Mouse (Mus musculus): Measurements from ENCODE around the gene Slc38a2. TPM values are rescaled to one million over a fixed set of nuclear protein-coding genes. Genes with fewer than 3 reads are reported as not detected.
A peak's percentile ranks its signal among the peaks of the same experiment; 100 is the strongest.

Gene Slc38a2
- 116 and 117 TPM in 2 replicates for polyA plus RNA-seq (2015; fragmentation: Nextera tagmentation; extraction: Ambion mirVana)

- Histone ChIP-seq H3K9ac (peak within 1 kb of the TSS; percentile 98), H3K27ac (peak within 1 kb of the TSS; percentile 99), H3K4me2 (peak within 1 kb of the TSS; percentile 76), H3K9me3 (no peaks in the 10 kb centered on the region), H3K36me3 (peaks cover 22% of the 10 kb centered on the region), H3K27me3 (no peaks in the 10 kb centered on the region), H3K4me1 (peaks cover 36% of the 10 kb centered on the region), H3K4me3 (peak within 1 kb of the TSS; percentile 81)
- peak; percentile 87 for ATAC-seq (ENCODE audit: insufficient number of reproducible peaks, low FRiP score, low TSS enrichment, low read depth)
- WGBS, result 0% methylated on average over 76 of the region's 76 CpGs
Observed at GRCm38 (mm10) chr15:96699521-96700511, at the start of gene Slc38a2. Slc38a2 (minus strand) TSS chr15:96699730.

- WGBS, result 63% methylated on average over 10 of the region's 10 CpGs
- Histone ChIP-seq H3K9me3 (no peaks in the 10 kb centered on the region), H3K36me3 (no peaks in the 10 kb centered on the region), H3K4me2 (no peak overlapping the region), H3K27me3 (no peaks in the 10 kb centered on the region), H3K4me3 (no peak overlapping the region), H3K9ac (no peak overlapping the region), H3K4me1 (peaks cover 2% of the 10 kb centered on the region; the same call in 1 of the 2 replicates), H3K27ac (no peak overlapping the region)
- no peak for ATAC-seq (ENCODE audit: insufficient number of reproducible peaks, low FRiP score, low TSS enrichment, low read depth)
Observed at GRCm38 (mm10) chr15:96749101-96749500, 49.6 kb upstream of the Slc38a2 start.

DNA sequence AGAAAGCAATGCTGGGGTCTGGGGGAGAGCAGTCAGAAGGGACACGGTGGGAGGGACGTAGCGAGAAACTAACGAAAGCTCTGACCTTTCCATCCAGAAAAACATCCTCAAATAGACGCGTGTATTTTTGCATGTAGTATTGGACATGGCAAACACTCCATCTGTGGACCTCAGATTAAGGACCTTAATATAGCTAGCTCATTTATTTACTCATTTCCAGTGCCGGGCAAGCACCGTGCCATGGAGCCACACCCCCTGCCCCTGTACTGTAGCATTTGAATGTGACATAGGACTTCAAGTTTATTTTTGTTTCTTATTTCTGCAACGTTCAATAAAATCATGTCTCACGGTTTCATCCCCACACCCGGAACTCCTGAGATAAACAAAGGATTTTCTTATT is 48.0 kb upstream of the Slc38a2 start:
- no peak for ATAC-seq (ENCODE audit: insufficient number of reproducible peaks, low FRiP score, low TSS enrichment, low read depth)
- Histone ChIP-seq H3K4me2 (no peak overlapping the region), H3K27ac (no peak overlapping the region), H3K9ac (no peak overlapping the region), H3K4me3 (no peak overlapping the region), H3K27me3 (no peaks in the 10 kb centered on the region), H3K36me3 (no peaks in the 10 kb centered on the region), H3K9me3 (no peaks in the 10 kb centered on the region), H3K4me1 (peaks cover 12% of the 10 kb centered on the region; the same call in 1 of the 2 replicates)
- 87% methylated on average over 11 of the region's 11 CpGs for WGBS

DNA sequence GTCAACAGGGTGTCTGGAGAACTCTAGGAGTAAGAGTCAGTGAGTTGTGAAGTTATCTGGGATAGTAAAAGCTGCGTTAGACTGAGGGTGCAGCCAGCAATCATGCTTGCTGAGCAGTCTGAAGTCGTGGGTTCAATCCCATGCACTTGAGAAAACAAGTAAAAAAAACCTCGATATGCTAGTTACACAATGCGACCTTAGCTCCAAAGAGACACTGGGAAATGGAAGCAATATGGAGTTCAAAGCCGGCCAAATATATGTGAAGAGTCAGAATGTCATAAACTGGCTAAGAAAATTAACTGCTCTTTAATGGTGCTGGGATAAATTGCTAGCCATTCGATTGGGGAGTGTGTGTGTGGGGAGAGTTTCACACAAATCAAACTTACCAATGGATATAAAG is 47.5 kb upstream of the Slc38a2 start:
- 83% methylated on average over 6 of the region's 6 CpGs for WGBS
- Histone ChIP-seq H3K36me3 (no peaks in the 10 kb centered on the region), H3K4me2 (no peak overlapping the region)

DNA sequence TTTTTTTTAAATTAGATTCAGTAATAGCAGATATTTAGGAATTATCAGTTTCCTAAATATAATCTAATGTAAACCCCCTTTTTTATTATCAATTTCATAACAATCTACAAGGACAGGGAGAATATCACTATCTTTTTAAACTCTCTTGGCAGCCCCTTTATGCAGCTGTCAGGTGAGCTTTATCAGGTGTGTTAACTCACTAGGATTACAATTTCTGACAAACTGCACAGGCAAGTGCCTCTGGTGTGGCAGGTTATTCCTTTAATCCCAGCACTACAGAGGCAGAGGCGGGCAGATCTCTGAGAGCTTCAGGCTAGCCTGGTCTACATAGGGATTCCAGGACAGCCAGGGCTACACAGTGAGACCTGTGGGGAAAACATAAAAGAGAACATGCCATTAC is 45.8 kb upstream of the Slc38a2 start:
- Histone ChIP-seq H3K36me3 (no peaks in the 10 kb centered on the region), H3K4me3 (no peak overlapping the region), H3K4me1 (peaks cover 12% of the 10 kb centered on the region; the same call in 1 of the 2 replicates), H3K27me3 (no peaks in the 10 kb centered on the region), H3K27ac (no peak overlapping the region), H3K9me3 (no peaks in the 10 kb centered on the region), H3K9ac (no peak overlapping the region), H3K4me2 (no peak overlapping the region)
- ATAC-seq (ENCODE audit: insufficient number of reproducible peaks, low FRiP score, low TSS enrichment, low read depth), result no peak
- WGBS, result 97% methylated on average over 1 of the region's 1 CpGs

More for the DNA sequence above, 47.5 kb upstream of the Slc38a2 start:
- Histone ChIP-seq H3K4me1 (peaks cover 12% of the 10 kb centered on the region; the same call in 1 of the 2 replicates), H3K27me3 (no peaks in the 10 kb centered on the region), H3K9me3 (no peaks in the 10 kb centered on the region), H3K27ac (no peak overlapping the region), H3K4me3 (no peak overlapping the region), H3K9ac (no peak overlapping the region)
- no peak for ATAC-seq (ENCODE audit: insufficient number of reproducible peaks, low FRiP score, low TSS enrichment, low read depth)

- no peak overlapping the region for H3K9ac ChIP-seq
- no peaks in the 10 kb centered on the region for H3K27me3 ChIP-seq
- 91% methylated on average over 5 of the region's 5 CpGs for WGBS
- ATAC-seq (ENCODE audit: insufficient number of reproducible peaks, low FRiP score, low TSS enrichment, low read depth), result no peak
- peaks cover 12% of the 10 kb centered on the region; the same call in 1 of the 2 replicates for H3K4me1 ChIP-seq
- H3K4me3 ChIP-seq, result no peak overlapping the region
- no peaks in the 10 kb centered on the region for H3K36me3 ChIP-seq
- no peaks in the 10 kb centered on the region for H3K9me3 ChIP-seq
- no peak overlapping the region for H3K4me2 ChIP-seq
- no peak overlapping the region for H3K27ac ChIP-seq
Observed at GRCm38 (mm10) chr15:96744882-96745296, 45.4 kb upstream of the Slc38a2 start.

GRCm38 (mm10) chr15:96744153-96744881 is 44.8 kb upstream of the Slc38a2 start:
- H3K36me3 ChIP-seq, result no peaks in the 10 kb centered on the region
- H3K9me3 ChIP-seq, result no peaks in the 10 kb centered on the region
- H3K4me3 ChIP-seq, result no peak overlapping the region
- H3K27ac ChIP-seq, result peak overlapping the region; percentile 59; the same call in 1 of the 2 replicates
- no peak overlapping the region for H3K9ac ChIP-seq
- WGBS, result 61% methylated on average over 18 of the region's 18 CpGs
- H3K4me1 ChIP-seq, result peaks cover 12% of the 10 kb centered on the region; the same call in 1 of the 2 replicates
- H3K4me2 ChIP-seq, result no peak overlapping the region
- ATAC-seq (ENCODE audit: insufficient number of reproducible peaks, low FRiP score, low TSS enrichment, low read depth), result no peak
- H3K27me3 ChIP-seq, result no peaks in the 10 kb centered on the region

DNA sequence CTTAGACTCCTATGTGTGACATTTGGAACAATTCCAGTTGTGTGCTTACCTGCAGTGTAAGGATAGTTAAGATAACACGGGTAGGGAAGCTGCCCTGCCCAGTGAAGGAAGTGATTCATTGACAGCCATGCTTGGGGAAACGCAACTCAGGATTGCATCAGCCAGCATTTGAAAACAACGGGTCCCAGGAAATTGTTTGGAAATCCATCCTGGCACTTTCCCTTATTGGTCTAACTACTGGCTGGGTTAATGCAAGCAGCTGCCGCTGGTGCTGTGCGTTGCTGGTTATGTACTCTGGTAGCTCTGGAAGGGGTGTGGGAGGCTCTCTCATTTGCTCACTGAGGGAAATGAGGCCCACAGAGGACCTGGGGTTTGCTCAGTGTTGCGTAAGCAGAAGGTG is 43.7 kb upstream of the Slc38a2 start:
- H3K4me2 ChIP-seq, result no peak overlapping the region
- peak overlapping the region; percentile 59; the same call in 1 of the 2 replicates for H3K27ac ChIP-seq
- no peaks in the 10 kb centered on the region for H3K36me3 ChIP-seq
- H3K9me3 ChIP-seq, result no peaks in the 10 kb centered on the region
- H3K27me3 ChIP-seq, result no peaks in the 10 kb centered on the region
- ATAC-seq (ENCODE audit: insufficient number of reproducible peaks, low FRiP score, low TSS enrichment, low read depth), result no peak
- H3K4me3 ChIP-seq, result no peak overlapping the region
- H3K4me1 ChIP-seq, result peaks cover 12% of the 10 kb centered on the region; the same call in 1 of the 2 replicates
- no peak overlapping the region for H3K9ac ChIP-seq
- WGBS, result 62% methylated on average over 6 of the region's 6 CpGs

DNA sequence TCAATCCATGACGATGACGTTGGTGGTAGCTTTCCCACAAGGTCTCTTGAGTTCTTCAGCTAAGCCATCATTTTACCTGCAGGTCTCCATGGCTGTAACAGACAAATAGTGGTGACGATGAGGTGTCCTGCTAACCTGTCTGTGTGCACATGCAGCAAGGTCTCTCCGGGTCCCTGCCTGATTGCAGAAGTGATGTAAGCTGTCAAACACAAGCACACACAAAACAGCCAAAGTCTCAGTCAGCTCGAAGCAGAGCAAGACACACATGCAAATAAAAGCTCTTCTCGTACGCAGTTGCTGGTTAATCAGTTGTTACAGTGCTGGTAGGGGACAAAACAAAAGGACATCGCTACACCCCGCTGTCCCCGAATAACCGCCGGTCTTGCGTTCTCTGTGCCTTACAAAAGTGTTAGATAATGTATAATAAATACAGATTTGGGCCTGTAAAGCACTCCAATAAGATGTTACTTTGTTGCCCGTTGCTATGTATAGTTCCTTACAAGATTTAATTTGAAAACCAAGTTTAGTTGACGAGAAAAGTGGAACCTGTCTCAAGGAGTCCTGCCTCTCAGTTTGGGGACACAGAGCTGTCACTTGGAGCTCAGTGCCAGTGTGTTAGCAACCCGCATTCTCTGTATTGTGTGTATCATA is 43.2 kb upstream of the Slc38a2 start:
- WGBS, result 89% methylated on average over 16 of the region's 16 CpGs
- no peak for ATAC-seq (ENCODE audit: insufficient number of reproducible peaks, low FRiP score, low TSS enrichment, low read depth)
- no peak overlapping the region for H3K9ac ChIP-seq
- no peaks in the 10 kb centered on the region for H3K9me3 ChIP-seq
- no peak overlapping the region for H3K4me3 ChIP-seq
- no peaks in the 10 kb centered on the region for H3K27me3 ChIP-seq
- H3K36me3 ChIP-seq, result no peaks in the 10 kb centered on the region
- H3K4me2 ChIP-seq, result no peak overlapping the region
- 0 out of 2 replicates have a peak overlapping the region, but pooled peaks have one; percentile 59 for H3K27ac ChIP-seq
- H3K4me1 ChIP-seq, result peaks cover 12% of the 10 kb centered on the region; the same call in 1 of the 2 replicates

- peaks cover 12% of the 10 kb centered on the region; the same call in 1 of the 2 replicates for H3K4me1 ChIP-seq
Observed at GRCm38 (mm10) chr15:96740865-96741561, 41.5 kb upstream of the Slc38a2 start.

DNA sequence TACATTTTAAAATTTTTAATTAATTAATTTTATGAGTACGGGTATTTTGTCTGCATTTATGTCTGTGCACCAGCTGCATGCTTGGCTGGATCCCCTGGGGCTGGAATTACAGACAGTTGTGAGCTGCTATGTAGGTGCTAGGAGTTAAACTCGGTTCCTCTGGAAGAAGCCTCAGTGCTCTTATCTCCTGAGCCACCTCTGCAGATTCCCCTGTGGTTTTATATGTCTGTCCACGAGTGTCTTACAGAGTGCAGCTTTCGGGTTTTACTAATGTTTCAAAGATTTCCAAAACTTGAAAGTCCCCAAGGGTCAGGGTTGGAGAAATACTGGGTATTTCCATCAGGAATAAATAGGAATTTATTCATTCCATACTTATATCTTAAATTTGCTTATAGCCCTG is 40.6 kb upstream of the Slc38a2 start:
- Histone ChIP-seq H3K4me3 (no peak overlapping the region), H3K36me3 (no peaks in the 10 kb centered on the region), H3K9me3 (no peaks in the 10 kb centered on the region), H3K4me1 (peaks cover 12% of the 10 kb centered on the region; the same call in 1 of the 2 replicates), H3K9ac (no peak overlapping the region), H3K27me3 (no peaks in the 10 kb centered on the region), H3K4me2 (no peak overlapping the region), H3K27ac (no peak overlapping the region)
- ATAC-seq (ENCODE audit: insufficient number of reproducible peaks, low FRiP score, low TSS enrichment, low read depth), result no peak
- WGBS, result 55% methylated on average over 4 of the region's 4 CpGs

More at GRCm38 (mm10) chr15:96740865-96741561, 41.5 kb upstream of the Slc38a2 start:
- H3K9ac ChIP-seq, result no peak overlapping the region
- no peak overlapping the region for H3K27ac ChIP-seq
- H3K36me3 ChIP-seq, result no peaks in the 10 kb centered on the region
- H3K9me3 ChIP-seq, result no peaks in the 10 kb centered on the region
- H3K4me3 ChIP-seq, result no peak overlapping the region
- H3K4me2 ChIP-seq, result no peak overlapping the region
- ATAC-seq (ENCODE audit: insufficient number of reproducible peaks, low FRiP score, low TSS enrichment, low read depth), result no peak
- H3K27me3 ChIP-seq, result no peaks in the 10 kb centered on the region
- 86% methylated on average over 7 of the region's 7 CpGs for WGBS

All from limb, embryonic 15.5 days (tissue).